Mouse (Mus musculus) liver, postnatal 0 days (tissue): Measurements from ENCODE around the gene Ptprg.

Experiments used
- CTCF ChIP-seq: sonication (generic); IDR thresholded peaks from 2 replicates; pipeline ENCODE4 v1.5.1; 2016; ENCODE audit warnings: antibody characterized with exemption, low read depth
- EP300 ChIP-seq: IDR thresholded peaks from 2 replicates; pipeline ENCODE4 v1.6.1; 2016; ENCODE audit warnings: antibody characterized with exemption, low read depth, mild to moderate bottlenecking

- TF ChIP-seq CTCF (no peak), EP300 (no peak)
Observed at GRCm38 (mm10) chr14:11818054-11818453, 264.7 kb downstream of the Ptprg start.
